Mouse (Mus musculus): ENCODE results near the gene Aimp2. TPM values are rescaled to one million over a fixed set of nuclear protein-coding genes. Genes with fewer than 3 reads are reported as not detected.
A peak's percentile ranks its signal among the peaks of the same experiment; 100 is the strongest.

Gene Aimp2
- polyA plus RNA-seq (2014; fragmentation: Nextera tagmentation; extraction: Ambion mirVana), result 105 and 111 TPM in 2 replicates

GRCm38 (mm10) chr5:143909417-143910400 is at the start of gene Aimp2, which contains the start of gene Pms2:
TSS of gene Aimp2 (minus strand) at chr5:143909847.
TSS of gene Pms2 (plus strand) at chr5:143909964.
- ATAC-seq (replicated peaks; ENCODE audit: insufficient number of reproducible peaks, low FRiP score, low TSS enrichment, low read depth), result peak; percentile 99
- WGBS, result under 1% methylated on average over 70 of the region's 70 CpGs

GRCm38 (mm10) chr5:143957101-143957500 is 47.5 kb upstream of the Aimp2 start:
- Histone ChIP-seq H3K27me3 (ENCODE audit: control insufficient read depth, insufficient read depth, low read length) (no peaks in the 10 kb centered on the region), H3K9ac (replicated peaks; ENCODE audit: low read length) (no peak overlapping the region), H3K27ac (replicated peaks; ENCODE audit: low read depth, low read length) (no peak overlapping the region), H3K9me3 (replicated peaks; ENCODE audit: control insufficient read depth, low read length) (no peaks in the 10 kb centered on the region), H3K4me2 (ENCODE audit: low read depth, low read length) (no peak overlapping the region), H3K4me3 (ENCODE audit: low read depth, low read length) (no peak overlapping the region), H3K36me3 (replicated peaks; ENCODE audit: control insufficient read depth, insufficient read depth, low read depth, low read length) (no peaks in the 10 kb centered on the region), H3K4me1 (ENCODE audit: control insufficient read depth, insufficient read depth, low read length) (no peaks in the 10 kb centered on the region)
- DNase-seq (ENCODE audit: low spot score) (no peak), ATAC-seq (replicated peaks; ENCODE audit: insufficient number of reproducible peaks, low FRiP score, low TSS enrichment, low read depth) (no peak)
- 93% methylated on average over 6 of the region's 6 CpGs for WGBS

More at GRCm38 (mm10) chr5:143909417-143910400, at the start of gene Aimp2, which contains the start of gene Pms2:
- Histone ChIP-seq H3K9ac (replicated peaks; ENCODE audit: low read length) (peak within 1 kb of the TSS; percentile 68), H3K27me3 (ENCODE audit: control insufficient read depth, insufficient read depth, low read length) (no peaks in the 10 kb centered on the region), H3K9me3 (replicated peaks; ENCODE audit: control insufficient read depth, low read length) (no peaks in the 10 kb centered on the region), H3K27ac (replicated peaks; ENCODE audit: low read depth, low read length) (peak within 1 kb of the TSS; percentile 52), H3K36me3 (replicated peaks; ENCODE audit: control insufficient read depth, insufficient read depth, low read depth, low read length) (peaks cover 4% of the 10 kb centered on the region), H3K4me3 (ENCODE audit: low read depth, low read length) (peak within 1 kb of the TSS; percentile 75), H3K4me2 (ENCODE audit: low read depth, low read length) (peak within 1 kb of the TSS; percentile 76), H3K4me1 (ENCODE audit: control insufficient read depth, insufficient read depth, low read length) (no peaks in the 10 kb centered on the region)
- peak; percentile 99 for DNase-seq (ENCODE audit: low spot score)

GRCm38 (mm10) chr5:143950016-143950415 is 40.4 kb upstream of the Aimp2 start:
- DNase-seq (ENCODE audit: low spot score) (no peak), ATAC-seq (replicated peaks; ENCODE audit: insufficient number of reproducible peaks, low FRiP score, low TSS enrichment, low read depth) (no peak)
- Histone ChIP-seq H3K9ac (replicated peaks; ENCODE audit: low read length) (no peak overlapping the region), H3K27me3 (ENCODE audit: control insufficient read depth, insufficient read depth, low read length) (no peaks in the 10 kb centered on the region), H3K9me3 (replicated peaks; ENCODE audit: control insufficient read depth, low read length) (no peaks in the 10 kb centered on the region), H3K27ac (replicated peaks; ENCODE audit: low read depth, low read length) (no peak overlapping the region), H3K4me2 (ENCODE audit: low read depth, low read length) (no peak overlapping the region), H3K36me3 (replicated peaks; ENCODE audit: control insufficient read depth, insufficient read depth, low read depth, low read length) (no peaks in the 10 kb centered on the region), H3K4me1 (ENCODE audit: control insufficient read depth, insufficient read depth, low read length) (no peaks in the 10 kb centered on the region), H3K4me3 (ENCODE audit: low read depth, low read length) (no peak overlapping the region)
- 47% methylated on average over 5 of the region's 5 CpGs for WGBS

DNA sequence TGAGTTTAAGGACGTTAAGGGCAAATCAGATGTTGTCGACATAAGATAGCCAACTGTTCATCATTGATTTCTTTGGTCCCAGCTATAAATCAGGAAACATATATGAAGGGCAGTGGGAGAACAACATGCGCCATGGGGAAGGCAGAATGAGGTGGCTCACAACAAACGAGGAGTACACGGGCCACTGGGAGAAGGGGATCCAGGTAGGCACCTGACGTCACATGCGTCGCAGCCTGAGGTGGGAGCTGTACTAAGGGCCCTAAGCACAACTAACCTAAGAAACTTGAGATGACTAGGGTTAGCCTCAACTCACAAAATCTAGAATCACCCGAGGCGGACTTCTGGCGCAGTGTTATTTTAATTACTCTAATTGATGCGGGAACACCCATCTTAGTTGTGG is 38.7 kb upstream of the Aimp2 start:
- H3K9ac ChIP-seq (replicated peaks; ENCODE audit: low read length), result no peak overlapping the region
- 86% methylated on average over 12 of the region's 12 CpGs for WGBS
- no peaks in the 10 kb centered on the region for H3K9me3 ChIP-seq (replicated peaks; ENCODE audit: control insufficient read depth, low read length)
- H3K4me2 ChIP-seq (ENCODE audit: low read depth, low read length), result no peak overlapping the region
- no peaks in the 10 kb centered on the region for H3K27me3 ChIP-seq (ENCODE audit: control insufficient read depth, insufficient read depth, low read length)
- no peaks in the 10 kb centered on the region for H3K36me3 ChIP-seq (replicated peaks; ENCODE audit: control insufficient read depth, insufficient read depth, low read depth, low read length)
- no peak overlapping the region for H3K4me3 ChIP-seq (ENCODE audit: low read depth, low read length)
- DNase-seq (ENCODE audit: low spot score) (no peak), ATAC-seq (replicated peaks; ENCODE audit: insufficient number of reproducible peaks, low FRiP score, low TSS enrichment, low read depth) (no peak)
- no peak overlapping the region for H3K27ac ChIP-seq (replicated peaks; ENCODE audit: low read depth, low read length)
- no peaks in the 10 kb centered on the region for H3K4me1 ChIP-seq (ENCODE audit: control insufficient read depth, insufficient read depth, low read length)

DNA sequence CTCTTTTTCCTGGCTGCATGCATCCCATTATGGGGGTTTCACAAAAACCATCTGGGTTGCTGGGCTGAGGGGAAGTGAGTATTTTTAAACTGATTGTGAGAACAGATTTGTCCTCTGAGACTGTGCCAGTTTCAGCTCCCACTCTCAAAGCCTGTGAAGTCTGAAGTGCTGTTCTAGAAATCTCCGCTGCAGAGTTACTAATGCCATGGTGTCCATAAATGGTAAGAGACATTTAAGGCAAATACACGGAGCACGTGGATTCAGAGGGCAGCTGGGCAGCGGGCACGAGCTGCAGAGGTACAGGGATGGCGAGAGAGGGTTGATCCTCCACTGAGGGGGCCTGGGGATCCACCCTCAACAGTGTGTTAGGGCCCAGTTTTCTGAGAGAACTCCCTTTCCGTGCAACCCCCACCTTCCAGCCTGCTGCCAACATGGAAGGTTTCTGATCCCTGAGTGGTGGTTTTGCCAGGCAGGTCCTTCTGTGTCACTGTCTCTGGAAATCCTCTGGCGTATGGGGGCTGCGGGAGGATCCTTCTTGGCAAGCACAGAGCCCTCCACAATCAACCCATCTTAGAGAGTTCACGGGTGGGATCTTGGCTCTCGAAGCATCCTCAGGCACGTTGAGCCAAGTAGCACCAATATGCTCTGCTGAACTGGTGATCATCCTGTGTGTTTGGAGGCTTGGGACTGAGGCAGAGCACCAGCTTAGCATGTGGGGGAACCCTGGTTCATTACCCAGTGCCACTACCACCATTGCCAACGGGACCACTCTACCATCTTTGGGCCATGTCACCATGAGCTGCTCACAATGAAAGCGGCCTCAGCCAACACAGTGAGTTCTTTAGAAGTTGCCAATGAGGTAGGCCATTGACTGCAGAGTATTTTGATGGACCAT is 33.8 kb upstream of the Aimp2 start:
- no peaks in the 10 kb centered on the region for H3K9me3 ChIP-seq (replicated peaks; ENCODE audit: control insufficient read depth, low read length)
- WGBS, result 89% methylated on average over 14 of the region's 14 CpGs
- no peak overlapping the region for H3K4me3 ChIP-seq (ENCODE audit: low read depth, low read length)
- H3K36me3 ChIP-seq (replicated peaks; ENCODE audit: control insufficient read depth, insufficient read depth, low read depth, low read length), result no peaks in the 10 kb centered on the region
- DNase-seq (ENCODE audit: low spot score) (no peak), ATAC-seq (replicated peaks; ENCODE audit: insufficient number of reproducible peaks, low FRiP score, low TSS enrichment, low read depth) (no peak)
- H3K4me1 ChIP-seq (ENCODE audit: control insufficient read depth, insufficient read depth, low read length), result no peaks in the 10 kb centered on the region
- H3K27ac ChIP-seq (replicated peaks; ENCODE audit: low read depth, low read length), result no peak overlapping the region
- H3K4me2 ChIP-seq (ENCODE audit: low read depth, low read length), result no peak overlapping the region
- H3K27me3 ChIP-seq (ENCODE audit: control insufficient read depth, insufficient read depth, low read length), result no peaks in the 10 kb centered on the region
- H3K9ac ChIP-seq (replicated peaks; ENCODE audit: low read length), result no peak overlapping the region

DNA sequence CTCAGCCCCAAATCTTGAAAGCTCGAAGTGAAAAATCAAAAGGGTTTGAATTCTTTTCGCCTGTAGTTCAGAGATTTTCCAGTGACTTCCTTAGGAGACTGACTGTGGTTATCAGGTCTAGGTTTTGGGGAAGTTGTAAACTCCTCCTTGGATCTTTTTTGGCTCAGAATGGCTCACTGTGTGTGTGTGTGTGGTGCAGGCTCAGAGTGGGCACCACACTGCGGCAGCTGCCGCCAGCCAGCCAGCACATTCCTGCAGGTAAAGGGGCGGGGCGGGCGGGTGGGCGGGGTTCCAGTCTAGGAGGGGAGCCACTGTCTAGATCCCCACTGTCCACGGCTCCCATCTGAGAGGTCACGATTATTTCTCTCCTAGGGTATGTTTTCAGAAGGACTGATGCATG is 31.9 kb upstream of the Aimp2 start:
- 25% methylated on average over 10 of the region's 10 CpGs for WGBS
- Histone ChIP-seq H3K27ac (replicated peaks; ENCODE audit: low read depth, low read length) (no peak overlapping the region), H3K36me3 (replicated peaks; ENCODE audit: control insufficient read depth, insufficient read depth, low read depth, low read length) (no peaks in the 10 kb centered on the region), H3K4me3 (ENCODE audit: low read depth, low read length) (no peak overlapping the region), H3K4me2 (ENCODE audit: low read depth, low read length) (no peak overlapping the region), H3K27me3 (ENCODE audit: control insufficient read depth, insufficient read depth, low read length) (no peaks in the 10 kb centered on the region), H3K9me3 (replicated peaks; ENCODE audit: control insufficient read depth, low read length) (no peaks in the 10 kb centered on the region), H3K9ac (replicated peaks; ENCODE audit: low read length) (no peak overlapping the region), H3K4me1 (ENCODE audit: control insufficient read depth, insufficient read depth, low read length) (no peaks in the 10 kb centered on the region)
- no peak for DNase-seq (ENCODE audit: low spot score)
- ATAC-seq (replicated peaks; ENCODE audit: insufficient number of reproducible peaks, low FRiP score, low TSS enrichment, low read depth), result no peak

DNA sequence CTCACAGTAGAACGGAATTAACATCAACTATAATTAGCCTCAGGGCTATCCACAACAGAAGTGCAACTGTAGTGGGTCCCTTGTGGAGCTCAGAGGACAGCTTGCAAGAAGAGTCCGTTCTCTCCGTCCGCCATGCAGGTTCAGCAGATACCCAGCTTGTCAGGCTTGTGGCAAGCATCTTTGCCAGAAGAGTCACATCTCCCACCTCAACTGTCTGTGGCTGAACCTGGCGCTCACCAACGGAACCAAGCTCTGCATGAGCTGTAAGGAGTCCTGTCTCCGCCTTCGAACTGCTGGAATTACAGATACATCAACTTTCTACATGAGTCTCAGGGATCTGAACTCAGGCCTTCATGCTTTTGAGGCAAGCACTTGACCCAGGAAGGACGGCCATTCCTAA is 26.5 kb upstream of the Aimp2 start:
- no peak for ATAC-seq (replicated peaks; ENCODE audit: insufficient number of reproducible peaks, low FRiP score, low TSS enrichment, low read depth)

More for the DNA sequence above, 26.5 kb upstream of the Aimp2 start:
- Histone ChIP-seq H3K27me3 (ENCODE audit: control insufficient read depth, insufficient read depth, low read length) (no peaks in the 10 kb centered on the region), H3K4me3 (ENCODE audit: low read depth, low read length) (no peak overlapping the region), H3K9ac (replicated peaks; ENCODE audit: low read length) (no peak overlapping the region), H3K4me2 (ENCODE audit: low read depth, low read length) (no peak overlapping the region), H3K36me3 (replicated peaks; ENCODE audit: control insufficient read depth, insufficient read depth, low read depth, low read length) (no peaks in the 10 kb centered on the region), H3K27ac (replicated peaks; ENCODE audit: low read depth, low read length) (no peak overlapping the region), H3K9me3 (replicated peaks; ENCODE audit: control insufficient read depth, low read length) (no peaks in the 10 kb centered on the region), H3K4me1 (ENCODE audit: control insufficient read depth, insufficient read depth, low read length) (no peaks in the 10 kb centered on the region)
- 87% methylated on average over 9 of the region's 9 CpGs for WGBS
- no peak for DNase-seq (ENCODE audit: low spot score)

All from embryonic facial prominence, embryonic 11.5 days (tissue).